Mouse (Mus musculus) monocyte, adult 2 months (primary cell): ENCODE measurements around the gene Armc9.

Experiments used
- DNase-seq, 2 experiments: peaks; one replicate each; pipeline ENCODE4 v3.0.0; 2022; ENCODE audit warnings: low spot score in 2 of 2, low read depth in 1 of 2

Gene Armc9

GRCm38 (mm10) chr1:86174602-86175001, 20.0 kb downstream of the Armc9 start:
- no peak for DNase-seq

GRCm38 (mm10) chr1:86176066-86176465, 21.5 kb downstream of the Armc9 start:
- DNase-seq: no peak

DNA sequence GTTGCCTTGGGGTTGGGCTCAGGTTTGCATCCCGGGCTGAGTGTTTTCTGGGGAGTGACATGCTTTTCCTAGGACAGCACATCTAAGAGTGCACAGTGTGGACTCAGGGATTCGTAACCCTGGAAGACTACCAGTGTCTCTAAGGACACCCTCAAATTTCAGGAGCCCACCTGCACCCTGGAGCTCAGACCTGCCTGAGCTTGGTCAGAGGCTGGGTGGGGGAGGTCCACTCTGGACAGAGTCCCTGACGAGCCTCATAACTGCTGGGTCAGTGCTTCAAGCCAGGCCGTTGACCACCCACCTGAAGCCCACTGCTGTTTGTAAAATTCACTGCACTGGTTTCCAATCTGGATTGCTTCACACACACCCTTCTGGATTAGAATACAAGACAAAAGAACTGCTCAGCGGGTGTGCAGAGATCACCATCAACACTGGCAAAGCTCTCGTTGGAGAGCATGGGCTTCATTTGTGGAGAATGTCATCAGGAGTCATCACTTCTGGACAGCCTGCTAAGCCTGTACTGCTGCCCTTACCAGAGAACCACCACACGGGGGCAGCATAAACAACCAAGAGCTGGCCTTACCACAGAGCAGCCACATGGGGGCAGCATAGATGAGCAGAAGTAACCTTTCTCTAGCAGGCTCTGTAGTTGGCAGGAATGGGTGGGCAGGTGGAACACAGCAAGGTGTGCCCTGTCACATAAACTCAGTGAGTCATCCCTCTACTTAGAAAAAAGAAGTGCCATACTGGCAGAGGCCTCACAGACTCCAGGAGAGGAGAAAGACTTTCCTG, 24.1 kb downstream of the Armc9 start:
- peak; percentile 38 to 74 for DNase-seq

- no peak for DNase-seq
Measured at GRCm38 (mm10) chr1:86182004-86182709, 27.6 kb downstream of the Armc9 start.

DNA sequence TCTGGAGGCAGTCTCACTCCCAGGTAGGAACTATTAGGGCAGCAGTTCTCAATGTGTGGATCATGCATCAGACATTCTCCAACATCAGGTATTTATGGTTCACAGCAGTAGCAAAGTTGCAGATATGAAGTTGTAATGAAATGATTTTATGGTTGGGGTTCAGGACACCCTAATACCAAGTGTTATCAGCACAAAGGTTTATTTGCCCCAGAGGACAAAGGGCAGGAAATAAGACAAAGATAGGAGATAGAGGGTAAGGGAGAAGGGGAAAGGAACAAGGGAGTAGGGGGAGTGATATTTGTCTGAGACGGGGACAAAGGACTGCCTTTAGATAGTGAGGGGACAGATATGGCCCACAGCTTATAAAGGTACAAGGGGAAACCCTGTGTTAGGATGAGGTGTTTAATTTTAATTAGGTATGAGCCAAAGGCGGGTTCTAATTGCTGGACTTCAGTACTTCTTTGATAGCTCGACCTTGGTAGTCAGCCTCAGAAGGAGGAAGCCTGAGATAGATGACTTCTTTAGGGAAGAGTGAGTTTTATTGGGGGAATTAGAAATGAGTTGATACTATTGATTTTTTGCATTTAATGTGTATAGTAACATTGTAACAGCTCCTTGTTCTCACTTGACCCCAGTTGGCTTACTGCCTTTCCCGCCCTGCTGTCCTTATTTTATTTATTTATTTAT, 29.1 kb downstream of the Armc9 start:
- DNase-seq: no peak

DNA sequence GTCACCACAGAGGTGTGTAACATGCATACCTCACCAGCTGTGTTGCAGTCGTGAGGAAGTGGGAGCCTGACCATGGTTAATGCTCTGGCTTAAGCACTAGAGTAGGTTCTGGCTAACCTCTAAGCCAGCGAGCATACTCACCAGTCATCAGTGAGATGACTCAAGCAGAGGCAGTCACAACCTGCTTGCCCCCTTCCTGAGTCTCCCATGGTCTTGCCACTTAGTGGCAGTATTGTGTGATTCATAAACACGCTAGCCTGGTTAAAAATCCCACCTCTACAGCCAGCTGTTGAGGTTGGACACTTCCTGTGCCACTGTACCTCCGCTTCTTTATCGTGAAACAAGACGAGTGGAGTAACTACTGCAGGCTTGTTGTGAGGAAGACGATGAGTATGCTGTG, 32.2 kb downstream of the Armc9 start:
- DNase-seq: no peak

DNA sequence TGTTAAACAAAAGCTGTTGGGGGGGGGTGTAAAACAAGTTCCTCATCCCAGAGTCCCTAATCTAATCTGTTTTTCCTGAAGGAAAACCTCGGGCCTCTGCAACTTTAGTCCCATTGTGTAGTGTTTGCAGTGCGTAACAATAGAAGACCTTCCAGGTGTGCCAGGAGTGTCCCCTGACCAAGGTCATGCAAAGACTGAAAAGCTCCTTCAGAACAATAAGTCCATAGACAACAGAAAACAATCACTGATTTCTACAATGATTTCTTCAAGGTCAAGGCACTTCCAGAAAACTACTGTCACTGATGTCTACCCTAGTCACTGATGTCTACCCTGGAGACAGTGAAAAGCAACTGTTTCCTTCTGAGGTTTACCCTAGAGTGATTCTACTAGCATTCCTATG, 33.3 kb downstream of the Armc9 start:
- DNase-seq: no peak

- no peak for DNase-seq
Measured at GRCm38 (mm10) chr1:86188271-86188670, 33.7 kb downstream of the Armc9 start.

- no peak for DNase-seq
Measured at GRCm38 (mm10) chr1:86189034-86189702, 34.6 kb downstream of the Armc9 start.

GRCm38 (mm10) chr1:86190843-86191242, 36.3 kb downstream of the Armc9 start:
- DNase-seq: peak in 1 of 2 experiments; percentile 8

- no peak for DNase-seq
Measured at GRCm38 (mm10) chr1:86194044-86194443, 39.5 kb downstream of the Armc9 start.

DNA sequence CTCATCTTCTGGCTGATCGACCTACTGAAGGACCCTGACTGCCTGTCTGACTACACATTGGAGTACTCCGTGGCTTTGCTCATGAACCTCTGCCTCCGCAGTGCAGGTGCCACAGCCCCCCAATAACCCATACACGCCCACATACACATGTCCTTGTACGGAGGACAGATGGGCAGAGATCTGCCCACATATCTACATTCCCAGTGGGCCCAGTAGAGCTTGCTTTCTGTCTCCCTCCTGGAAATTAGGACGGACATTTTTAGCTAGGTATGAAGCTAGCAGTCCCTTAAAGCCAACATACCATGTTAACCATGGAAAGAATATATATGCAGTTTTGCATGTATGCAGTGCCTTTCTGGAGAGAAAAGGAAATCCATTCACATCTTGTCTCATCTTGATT, 43.7 kb downstream of the Armc9 start:
- DNase-seq: no peak

- DNase-seq: no peak
Measured at GRCm38 (mm10) chr1:86199026-86199425, 44.4 kb downstream of the Armc9 start.

GRCm38 (mm10) chr1:86201312-86201711, 46.7 kb downstream of the Armc9 start:
- DNase-seq: no peak

DNA sequence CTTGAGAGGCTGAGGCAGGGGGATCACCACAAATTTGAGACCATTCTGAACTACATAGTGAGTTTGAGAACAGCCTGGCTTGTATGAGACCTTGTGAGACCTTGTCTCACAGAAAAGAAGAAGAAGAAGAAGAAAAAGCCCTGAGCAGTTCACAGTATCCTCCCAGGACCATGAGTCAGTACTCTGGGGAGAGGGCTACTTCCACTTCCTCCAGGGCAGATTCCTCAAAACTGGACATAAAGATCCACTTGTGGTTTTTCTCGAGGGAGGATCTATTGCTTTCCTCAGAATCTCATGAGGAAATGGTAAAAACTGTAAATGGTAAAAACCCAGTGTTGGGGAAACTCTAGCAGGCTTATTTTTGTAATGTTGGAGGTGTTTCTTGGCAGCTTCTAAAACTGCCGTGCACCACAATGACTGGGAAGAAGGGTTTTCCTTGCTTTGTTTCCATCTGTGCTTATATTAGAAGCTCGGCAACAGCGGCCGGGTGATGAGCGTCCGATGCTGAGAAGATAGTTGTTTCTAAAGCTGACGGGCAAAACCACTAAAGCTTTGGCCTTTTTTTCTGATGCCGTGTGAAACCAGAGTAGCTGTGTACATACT, 48.1 kb downstream of the Armc9 start:
- no peak for DNase-seq

DNA sequence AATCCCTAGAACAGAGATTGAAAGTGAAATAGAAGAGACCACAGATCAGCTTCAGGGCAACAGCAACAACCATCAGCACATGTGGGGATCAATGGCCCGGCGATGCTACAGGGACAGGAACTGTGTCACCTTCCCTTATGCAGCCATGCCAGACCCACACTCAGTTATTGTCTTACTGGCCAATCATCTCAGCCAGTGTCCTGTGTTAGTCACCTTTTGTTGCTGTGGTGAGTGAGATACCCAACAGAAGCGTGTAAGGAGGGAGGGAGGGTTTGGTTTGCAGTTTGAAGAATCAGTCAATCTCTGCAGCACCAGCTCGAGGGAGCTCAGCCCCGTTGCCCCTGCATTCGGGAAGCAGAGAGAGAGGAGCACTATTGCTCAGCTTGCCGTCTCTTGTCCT, 56.1 kb downstream of the Armc9 start:
- DNase-seq: no peak

DNA sequence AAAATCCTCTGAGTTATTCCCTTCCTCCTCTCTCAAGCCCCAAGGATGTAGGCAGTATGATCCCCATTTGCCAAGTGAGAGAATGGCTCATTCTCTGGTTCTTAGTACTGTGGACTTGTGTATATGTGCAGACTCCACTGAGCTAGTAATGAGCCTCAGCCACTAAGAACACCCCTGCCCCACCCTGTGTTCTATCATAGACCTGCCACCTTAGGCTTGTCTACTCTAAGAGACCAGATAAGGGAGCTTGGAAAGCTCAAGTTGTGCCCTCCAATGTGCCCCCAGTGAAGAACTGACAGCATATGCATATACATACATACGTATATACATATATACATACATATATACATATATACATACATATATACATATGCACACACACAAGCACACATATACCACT, 56.9 kb downstream of the Armc9 start:
- DNase-seq: no peak

DNA sequence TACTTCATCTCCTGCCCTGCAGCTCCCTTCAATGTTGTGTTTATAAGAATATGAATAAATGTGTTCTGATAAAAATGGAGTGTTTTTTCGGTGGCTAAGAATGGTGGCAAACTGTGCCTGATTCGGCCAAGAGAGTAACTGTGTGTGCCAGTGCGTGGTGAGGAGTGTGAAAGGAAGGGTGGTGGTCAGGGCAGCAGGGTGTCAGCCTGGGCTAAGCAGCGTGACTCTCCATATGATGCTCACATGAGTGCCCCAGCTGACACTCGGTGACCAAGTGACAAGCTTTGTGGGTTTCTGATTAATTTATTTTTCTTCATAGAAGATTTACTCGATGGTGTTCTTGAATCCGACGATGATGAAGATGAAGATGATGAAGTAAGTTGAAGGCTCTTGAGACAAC, 58.2 kb downstream of the Armc9 start:
- DNase-seq: no peak

DNA sequence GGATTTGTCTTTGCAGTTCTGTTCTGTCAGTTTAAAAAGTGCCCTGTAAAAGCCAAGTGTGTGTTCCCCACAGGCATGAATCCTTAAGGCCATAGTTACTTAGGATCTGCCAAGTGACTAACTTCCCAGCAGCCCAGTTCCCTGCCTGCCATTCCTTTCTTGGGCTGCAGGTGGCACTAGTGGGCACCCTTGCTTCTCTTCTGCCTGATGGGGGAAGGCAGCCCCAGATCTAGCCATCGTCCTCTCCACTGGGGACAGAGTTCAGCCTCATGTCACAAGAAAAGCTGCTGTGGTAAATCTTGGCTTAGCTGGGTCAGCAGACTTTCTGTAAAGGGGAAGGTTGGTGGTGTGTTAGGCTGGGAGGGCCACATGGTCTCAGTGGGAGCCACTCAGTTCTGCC, 59.6 kb downstream of the Armc9 start:
- DNase-seq: peak; percentile 50 to 84

DNA sequence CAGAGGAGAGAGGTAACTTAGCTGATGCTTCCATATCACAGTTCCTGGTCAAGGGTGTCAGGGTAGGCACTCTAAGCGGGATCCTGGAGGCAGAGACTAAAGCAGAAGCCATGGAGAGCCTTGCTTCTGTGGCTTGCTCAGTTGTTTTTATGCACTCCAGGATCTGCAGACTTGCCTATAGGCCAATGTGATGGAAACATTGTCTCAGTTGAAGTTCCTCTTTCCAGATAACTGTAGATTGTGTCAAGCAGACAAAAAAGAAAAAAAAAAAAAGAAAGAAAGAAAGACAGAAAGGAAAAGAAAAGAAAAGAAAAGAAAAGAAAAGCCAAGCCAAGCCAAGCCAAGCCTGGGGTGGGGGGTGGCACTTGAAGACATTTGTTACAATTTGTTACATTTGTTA, 60.7 kb downstream of the Armc9 start:
- DNase-seq: no peak

- no peak for DNase-seq
Measured at GRCm38 (mm10) chr1:86216412-86216811, 61.8 kb downstream of the Armc9 start.
